Mouse (Mus musculus) MEL (cell line): Measurements from ENCODE around the gene Tulp1.

ENCODE experiments used
- MAZ ChIP-seq: IDR thresholded peaks from 2 replicates; pipeline ENCODE4 v1.6.1; 2012; ENCODE audit warnings: low read depth, mild to moderate bottlenecking, inconsistent platforms, low read length, improper control_type of control experiment
- MEF2A ChIP-seq: IDR thresholded peaks from 2 replicates; pipeline ENCODE4 v1.6.1; 2014; ENCODE audit warnings: low read depth, mild to moderate bottlenecking, inconsistent platforms, low read length, improper control_type of control experiment; ENCODE audit not compliant: poor library complexity, insufficient replicate concordance, severe bottlenecking; ENCODE audit errors: extremely low read depth
- USF2 ChIP-seq, 2 experiments: IDR thresholded peaks; 2 replicates each; pipeline ENCODE4 v1.6.1; 2011 to 2012; ENCODE audit warnings: improper control_type of control experiment in 2 of 2, low read length in 2 of 2, borderline replicate concordance in 1 of 2, inconsistent platforms in 1 of 2, low read depth in 1 of 2, mild to moderate bottlenecking in 1 of 2; ENCODE audit not compliant: insufficient read depth in 1 of 2

- TF ChIP-seq MAZ: no peak
- TF ChIP-seq MEF2A: no peak
- no peak for TF ChIP-seq USF2 (IDR thresholded peaks at IDR 0.05; ENCODE audit: borderline replicate concordance in 1 of 2, insufficient read depth in 1 of 2, low read depth in 1 of 2, low read length in 2 of 2)
Measured at GRCm38 (mm10) chr17:28407418-28408250, 42.6 kb upstream of the Tulp1 start.
